Mouse (Mus musculus): ENCODE data around the gene Cntn1.

- no peak for TF ChIP-seq CTCF (IDR thresholded peaks at IDR 0.05; ENCODE audit: low read depth)
- TF ChIP-seq EP300 (optimal IDR thresholded peaks at IDR 0.05) = no peak
Measured at GRCm38 (mm10) chr15:92057553-92057952, 6.6 kb downstream of the Cntn1 start.
